Mouse (Mus musculus) heart, postnatal 10 days (tissue): ENCODE data around the gene Ccdc157. TPM values are rescaled to one million over a fixed set of nuclear protein-coding genes. Genes with fewer than 3 reads are reported as not detected.
A peak's percentile ranks its signal among the peaks of the same experiment; 100 is the strongest.
"Not testable (repeated sequence)": the region's sequence is repeated elsewhere in the genome, so short reads cannot be mapped to it uniquely, and the experiment has no call there.

Experiments used
- DNase-seq, 2 experiments: peaks; one replicate each; pipeline ENCODE4 v3.0.0; 2021
- intact Hi-C: fragments of 180-260 bp; cut with DNase I; formaldehyde crosslinking; loops from one replicate; pipeline ENCODE4 v1.15.1; 2025
- total RNA-seq, 2 experiments: library from RNA; stranded (reverse); gene quantifications; 2 replicates each; pipeline ENCODE4 v1.2.3; 2021

Gene Ccdc157
- total RNA-seq, 2 experiments from 2014 or later: 5.8 to 8.0 TPM

- no peak for DNase-seq
- intact Hi-C loops: no loop called here
Measured at GRCm38 (mm10) chr11:4112033-4112432, 48.1 kb downstream of the Ccdc157 start.

DNA sequence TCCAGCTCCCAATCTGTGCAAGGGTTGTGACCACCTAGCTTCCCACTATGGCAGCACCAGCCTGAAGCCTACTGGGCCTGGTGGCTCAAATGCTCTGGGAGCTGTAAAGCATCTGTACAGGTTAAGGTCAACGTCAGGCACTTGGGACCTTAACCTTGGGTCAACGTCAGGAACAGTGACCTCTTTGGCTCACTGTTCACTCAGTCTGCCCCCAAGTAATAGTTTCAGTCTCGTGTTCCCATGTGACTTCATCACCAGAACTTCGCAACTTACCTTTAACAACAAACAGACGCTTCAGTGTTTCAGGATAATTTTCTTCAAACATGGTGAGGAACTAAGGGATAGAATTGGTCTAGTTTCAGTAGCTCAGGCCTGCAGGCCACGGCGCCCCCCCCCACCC is 51.4 kb downstream of the Ccdc157 start:
- no peak for DNase-seq
- intact Hi-C loops: no loop called here

DNA sequence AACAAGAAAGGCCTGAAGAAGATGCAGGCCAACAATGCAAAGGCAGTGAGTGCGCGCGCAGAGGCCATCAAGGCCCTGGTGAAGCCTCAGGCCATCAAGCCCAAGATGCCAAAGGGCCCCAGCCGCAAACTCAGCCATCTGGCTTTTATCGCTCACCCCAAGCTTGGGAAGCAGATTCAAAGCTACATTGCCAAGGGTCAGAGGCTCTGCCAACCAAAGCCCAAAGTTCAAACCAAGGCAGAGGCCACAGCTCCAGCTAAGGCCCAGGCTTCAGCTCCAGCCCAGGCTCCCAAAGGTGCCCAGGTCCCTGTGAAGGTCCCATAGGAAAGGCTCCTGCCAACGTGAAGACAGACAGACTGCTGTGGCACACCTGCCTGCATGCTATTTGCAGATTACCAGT is 52.2 kb downstream of the Ccdc157 start:
- intact Hi-C loops, DNase-seq: not testable (repeated sequence)

DNA sequence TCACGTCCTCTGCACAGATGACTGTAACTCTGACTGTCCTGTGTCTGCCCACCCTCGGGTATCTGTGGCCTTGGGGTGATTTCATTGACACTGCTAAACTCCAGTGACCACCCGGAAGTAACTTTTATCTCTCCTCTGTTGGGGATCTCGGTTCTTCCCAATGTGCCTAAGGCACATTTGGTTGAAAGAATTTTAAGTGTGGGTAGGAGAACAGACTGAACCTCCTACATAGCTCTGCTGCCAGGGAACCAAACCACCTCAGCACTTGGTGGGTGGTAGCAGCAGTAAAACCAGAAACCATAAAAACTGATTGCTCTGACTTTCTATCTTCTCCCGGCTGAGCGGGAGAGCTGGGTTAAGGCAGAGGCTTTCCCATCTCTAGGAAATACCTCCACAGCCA is 54.6 kb downstream of the Ccdc157 start:
- intact Hi-C loops: no loop called here
- DNase-seq: no peak

- DNase-seq: no peak
- intact Hi-C loops: no loop called here
Measured at GRCm38 (mm10) chr11:4104989-4105388, 55.1 kb downstream of the Ccdc157 start.

DNA sequence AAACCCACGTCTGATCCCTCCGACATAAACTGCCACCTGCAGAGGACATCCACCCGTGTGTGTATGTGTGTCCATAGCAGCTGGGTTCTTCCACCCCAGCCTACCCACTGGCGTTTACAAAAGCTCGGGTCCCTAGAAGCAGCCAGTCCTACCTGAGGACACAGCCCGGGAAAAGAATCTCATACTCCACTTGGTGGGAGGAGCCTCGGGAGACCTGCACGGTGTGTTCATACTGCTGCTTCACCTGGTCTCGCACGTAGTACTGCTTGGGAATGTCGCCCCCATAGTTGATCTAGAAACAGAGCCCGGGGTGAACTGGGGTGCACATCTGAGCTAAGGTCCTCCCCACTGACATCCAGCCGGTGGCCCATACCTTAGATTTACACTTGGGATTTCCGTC is 56.6 kb downstream of the Ccdc157 start:
- intact Hi-C loops: no loop called here
- DNase-seq: no peak

- no peak for DNase-seq
- intact Hi-C loops: no loop called here
Measured at GRCm38 (mm10) chr11:4101851-4102250, 58.2 kb downstream of the Ccdc157 start.

DNA sequence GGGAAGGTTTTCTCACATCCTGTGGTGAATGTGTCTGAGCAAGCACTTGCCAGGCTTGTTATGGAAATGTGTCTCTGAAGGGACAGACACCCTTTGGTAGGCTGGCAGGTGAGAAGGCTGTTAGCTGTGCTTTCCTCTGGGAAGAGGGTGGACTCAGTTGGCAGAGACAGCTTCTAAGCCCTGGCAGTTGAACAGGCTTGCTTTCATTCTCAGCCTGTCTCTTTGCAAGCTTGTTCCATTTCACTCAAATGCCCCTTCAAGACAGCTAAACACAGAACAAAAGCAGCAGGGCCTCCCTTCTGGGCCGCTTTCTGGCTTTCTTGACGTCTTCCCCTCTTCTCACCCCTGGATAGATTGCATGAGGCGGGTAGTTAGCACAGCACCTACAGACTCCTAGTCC is 60.6 kb downstream of the Ccdc157 start:
- intact Hi-C loops: no loop called here
- DNase-seq: no peak

DNA sequence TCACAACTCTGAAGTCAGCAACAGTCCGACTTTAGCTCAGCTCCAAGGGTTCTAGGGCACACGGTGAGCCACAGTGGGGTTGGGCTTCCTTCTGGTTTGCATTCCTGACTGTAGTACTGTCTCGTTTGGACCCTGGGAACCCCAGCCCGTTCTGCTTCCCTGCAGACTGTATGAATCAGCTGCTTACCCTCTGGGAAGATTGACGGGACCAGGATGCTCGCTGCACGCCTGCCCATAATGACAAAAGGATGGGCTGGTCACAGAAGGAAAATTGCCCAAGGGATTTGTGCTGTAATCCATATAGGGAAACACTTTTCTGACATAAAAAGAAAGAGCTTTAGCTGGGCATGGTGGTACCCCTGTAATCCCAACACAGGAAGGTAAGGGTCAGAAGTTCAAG is 61.3 kb downstream of the Ccdc157 start:
- intact Hi-C loops: no loop called here

GRCm38 (mm10) chr11:4098120-4098519 is 62.0 kb downstream of the Ccdc157 start:
- intact Hi-C loops: no loop called here
- DNase-seq: no peak

More for the DNA sequence above, 61.3 kb downstream of the Ccdc157 start:
- no peak for DNase-seq

- intact Hi-C loops: no loop called here
Measured at GRCm38 (mm10) chr11:4097091-4097621, 62.9 kb downstream of the Ccdc157 start.

DNA sequence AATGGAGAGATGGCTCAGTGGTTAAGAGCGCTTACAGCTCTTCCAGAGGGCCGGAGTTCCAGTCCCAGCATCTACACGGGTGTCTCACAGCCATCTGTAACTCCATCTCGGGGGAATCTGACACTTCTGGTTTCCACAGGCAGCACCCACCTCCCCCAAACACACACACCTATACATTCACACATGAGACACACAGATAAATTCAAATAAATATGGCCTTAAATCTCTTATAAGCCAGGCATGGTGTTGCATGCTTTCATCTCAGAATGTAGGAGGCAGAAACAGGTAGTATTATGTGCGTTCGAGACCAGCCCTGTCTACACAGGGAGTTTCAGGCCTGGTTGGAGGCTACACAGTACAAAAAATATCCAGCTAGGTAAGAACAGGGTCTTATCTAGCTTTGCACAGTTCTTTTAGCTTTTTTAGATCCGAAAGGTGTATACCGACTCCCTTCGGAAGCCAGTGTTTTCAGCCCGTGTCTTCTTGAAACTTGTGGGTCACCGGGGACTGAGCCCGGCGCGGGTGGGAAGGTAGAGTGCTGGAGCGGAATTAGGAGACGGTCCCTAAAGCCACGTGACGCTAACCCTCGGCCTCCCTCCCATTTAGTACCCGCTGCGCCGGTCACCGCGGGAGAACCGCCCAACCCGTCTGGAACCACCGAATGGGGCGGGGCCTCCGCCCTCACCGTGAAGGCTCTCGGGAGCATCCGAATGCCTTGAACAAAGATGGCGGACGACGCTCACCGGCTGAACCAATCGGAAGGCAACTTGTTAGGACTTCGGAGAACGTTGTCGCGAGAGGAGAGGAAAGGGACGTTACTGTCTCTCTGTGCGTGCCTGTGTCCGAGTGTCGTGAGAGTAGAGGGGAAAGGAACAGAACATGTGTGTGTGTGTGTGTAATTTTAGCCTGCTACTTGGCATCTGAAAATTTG is 63.8 kb downstream of the Ccdc157 start:
- intact Hi-C loops: no loop called here
- peak; percentile 98 to 99 for DNase-seq

More at GRCm38 (mm10) chr11:4097091-4097621, 62.9 kb downstream of the Ccdc157 start:
- no peak for DNase-seq

DNA sequence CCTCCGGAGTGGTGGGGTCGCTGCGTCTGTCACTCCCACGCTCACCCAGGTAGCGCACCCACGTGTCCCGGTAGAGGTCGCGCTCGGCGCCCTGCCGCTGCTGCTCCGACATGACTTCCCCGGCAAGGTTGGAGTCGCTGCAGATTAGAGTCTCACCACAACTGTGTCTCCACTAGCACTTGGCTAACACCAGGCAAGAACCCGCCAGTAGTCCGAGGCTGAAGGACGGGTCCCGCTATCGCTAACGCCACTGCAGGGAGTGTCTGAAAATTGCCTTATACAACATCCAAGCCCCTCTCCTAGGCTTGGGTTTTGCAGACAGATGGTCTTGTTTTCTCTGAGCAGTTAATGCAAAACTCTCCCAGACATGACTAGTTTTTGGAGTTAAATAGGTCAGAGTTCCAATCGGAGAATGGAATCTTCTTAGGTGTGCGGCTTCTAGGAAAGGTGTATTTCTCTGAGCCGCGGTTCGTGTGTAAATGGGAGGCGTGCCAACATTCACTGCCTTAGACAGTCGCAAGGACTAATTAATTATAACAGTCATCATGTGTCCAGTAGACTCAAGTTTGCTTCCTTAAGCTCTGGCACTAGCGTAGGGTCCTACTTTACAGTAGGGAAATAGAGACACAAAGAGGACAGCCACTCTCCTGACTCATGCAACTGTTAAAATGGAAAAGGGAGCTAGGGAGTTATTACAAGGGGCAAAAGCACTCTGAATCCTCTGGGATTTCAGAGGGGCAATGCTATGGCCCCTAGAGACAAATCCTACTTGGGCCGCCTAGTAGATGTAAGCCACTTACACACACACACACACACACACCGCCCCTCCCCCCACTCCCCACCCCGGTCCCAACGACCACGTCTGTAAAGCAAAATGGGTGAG is 64.7 kb downstream of the Ccdc157 start, which contains the start of gene Mtfp1:
Gene Mtfp1 (minus strand): TSS at position 275 of the 883 bp plus-strand sequence.
- DNase-seq: peak; percentile 79
- intact Hi-C loops: no loop called here

DNA sequence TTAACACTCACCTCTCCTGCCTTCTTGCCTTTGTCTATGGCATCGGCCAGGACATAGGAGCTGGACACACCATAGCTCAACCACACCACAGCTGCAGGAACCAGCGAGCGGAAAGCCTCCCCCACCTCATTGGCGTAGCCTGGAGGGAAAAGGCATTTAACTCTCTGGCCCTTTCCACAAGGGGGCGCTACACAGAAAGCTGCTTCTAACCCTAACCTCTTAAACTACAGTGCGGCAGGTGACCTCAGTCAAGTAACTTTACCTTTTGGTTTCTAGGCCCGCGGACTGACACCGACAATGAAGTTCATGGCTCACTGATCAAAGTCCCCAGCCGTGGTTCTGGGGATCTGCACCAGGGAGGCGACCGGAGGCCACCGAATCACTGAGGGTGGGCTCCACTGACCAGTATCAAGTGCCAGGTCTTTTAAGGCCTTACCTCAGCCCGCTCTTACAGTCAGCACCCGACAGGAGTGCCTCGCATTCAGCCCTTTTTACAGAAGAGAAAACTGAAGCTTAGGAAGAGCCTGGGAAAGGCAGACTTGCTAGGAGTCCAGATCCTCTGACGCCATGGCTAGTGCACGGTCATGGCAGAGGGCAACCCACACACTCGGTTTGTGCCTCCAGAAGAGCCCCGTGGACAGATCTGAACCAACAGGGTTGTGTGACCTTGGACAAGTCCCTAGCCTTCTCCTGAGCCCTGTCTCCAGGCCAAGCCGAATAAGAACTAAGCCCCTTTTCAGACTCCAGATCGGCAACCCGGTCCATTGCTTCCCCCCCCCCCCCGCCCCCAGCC is 65.5 kb downstream of the Ccdc157 start:
- intact Hi-C loops: no loop called here
- peak; percentile 73 to 83 for DNase-seq

DNA sequence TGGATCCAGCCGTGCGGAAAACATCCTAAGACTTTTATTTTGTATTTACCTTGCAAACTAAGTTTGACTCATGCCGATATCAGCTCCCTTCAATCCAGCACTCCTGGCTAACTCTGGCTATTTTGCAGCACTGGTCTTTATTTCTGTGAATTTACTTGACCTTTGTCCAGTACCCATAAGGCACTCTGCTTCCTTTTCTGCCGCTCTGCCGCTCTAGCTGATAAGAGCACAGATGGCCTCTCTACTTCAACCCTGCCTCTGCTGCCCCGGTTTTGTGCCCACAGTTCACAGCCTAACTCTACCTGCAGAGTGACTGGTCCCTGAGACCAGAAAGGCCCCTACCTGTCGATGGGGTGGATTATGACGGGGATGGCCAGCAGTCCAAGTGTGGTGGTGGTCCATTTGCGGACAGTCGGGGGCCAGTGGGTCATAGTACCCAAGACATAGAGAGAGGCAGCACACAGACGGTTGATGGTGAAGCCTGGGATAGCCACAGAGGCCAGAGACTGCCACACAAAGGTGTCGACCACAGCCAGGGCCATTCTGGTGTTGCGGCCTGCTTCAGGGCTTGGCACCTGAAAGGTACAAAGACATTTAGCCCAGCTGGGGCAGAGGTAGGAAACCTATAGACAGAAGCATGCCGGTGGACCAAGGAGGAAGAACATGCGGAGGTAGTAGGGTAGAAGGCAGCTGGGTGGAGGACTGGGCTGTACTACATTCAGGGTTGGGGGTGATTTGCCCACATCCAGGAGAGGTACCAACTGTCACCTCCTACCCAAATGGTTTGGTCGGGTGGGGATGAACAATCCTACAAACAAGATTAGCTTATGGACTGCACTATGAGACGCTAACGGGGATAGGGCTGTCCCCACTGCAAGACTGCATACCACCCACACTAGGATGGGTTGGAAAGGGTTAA is 66.4 kb downstream of the Ccdc157 start:
- intact Hi-C loops: no loop called here
- no peak for DNase-seq
